In genomic region chr1:97688756-97689155, GRCm38 (mm10) we compare ENCODE assay signal across 8 mouse cellular contexts. TPM values are rescaled to one million over a fixed set of nuclear protein-coding genes. Genes with fewer than 3 reads are reported as not detected.
DNase-seq lines count a peak whose midpoint lies in the region; ATAC-seq lines count a peak whose summit lies in the region.

No protein-coding gene starts in this region.

- DNase-seq in ovary, postnatal 14 days (ENCODE audit: low spot score): peak; percentile 6
- no peak for DNase-seq in ovary, postnatal 10 days (ENCODE audit: low spot score)
- peak; percentile 20 to 45 for DNase-seq in adrenal gland, postnatal 36 days
- DNase-seq in liver, embryonic 13.5 days: peak; percentile 11
- peak; percentile 30 for DNase-seq in retina, adult 2 months (ENCODE audit: low read depth, low spot score)
- DNase-seq in Muller cell, postnatal 12 days (ENCODE audit: inconsistent ontology term): no peak

- H3K4me2 ChIP-seq in forebrain, embryonic 12.5 days: no peak overlapping the region
- H3K4me2 ChIP-seq in intestine, embryonic 16.5 days (ENCODE audit: low read depth, low read length): no peak overlapping the region
- H3K4me2 ChIP-seq in liver, embryonic 13.5 days: no peak overlapping the region

- no peaks in the 10 kb centered on the region for H3K4me1 ChIP-seq in forebrain, embryonic 12.5 days
- H3K4me1 ChIP-seq in intestine, embryonic 16.5 days (ENCODE audit: control insufficient read depth, insufficient read depth, low read length): no peaks in the 10 kb centered on the region
- H3K4me1 ChIP-seq in liver, embryonic 13.5 days (replicated peaks): no peaks in the 10 kb centered on the region

- 25% methylated on average over 3 of the region's 3 CpGs for whole genome bisulfite sequencing in forebrain, embryonic 12.5 days
- WGBS in intestine, embryonic 16.5 days: 11% methylated on average over 3 of the region's 3 CpGs
- 10% methylated on average over 3 of the region's 3 CpGs for WGBS in liver, embryonic 13.5 days (ENCODE audit: insufficient replicate concordance)

- no peaks in the 10 kb centered on the region for H3K36me3 ChIP-seq in forebrain, embryonic 12.5 days (replicated peaks)
- no peaks in the 10 kb centered on the region for H3K36me3 ChIP-seq in intestine, embryonic 16.5 days (ENCODE audit: control insufficient read depth, insufficient read depth, low read length)
- no peaks in the 10 kb centered on the region for H3K36me3 ChIP-seq in liver, embryonic 13.5 days

- no peak overlapping the region for H3K9ac ChIP-seq in forebrain, embryonic 12.5 days
- H3K9ac ChIP-seq in intestine, embryonic 16.5 days (ENCODE audit: low read depth, low read length): no peak overlapping the region
- no peak overlapping the region for H3K9ac ChIP-seq in liver, embryonic 13.5 days

- ATAC-seq in forebrain, embryonic 12.5 days (ENCODE audit: low FRiP score): peak; percentile 84; the same call in 1 of the 2 replicates
- peak; percentile 48; the same call in 1 of the 2 replicates for ATAC-seq in intestine, embryonic 16.5 days
- ATAC-seq in liver, embryonic 13.5 days (ENCODE audit: low read depth): peak; percentile 72

- H3K9me3 ChIP-seq in forebrain, embryonic 12.5 days: no peaks in the 10 kb centered on the region
- no peaks in the 10 kb centered on the region for H3K9me3 ChIP-seq in intestine, embryonic 16.5 days (ENCODE audit: control insufficient read depth, low read length)
- H3K9me3 ChIP-seq in liver, embryonic 13.5 days (replicated peaks): no peaks in the 10 kb centered on the region

- no peak overlapping the region for H3K27ac ChIP-seq in forebrain, embryonic 12.5 days
- no peak overlapping the region for H3K27ac ChIP-seq in intestine, embryonic 16.5 days (ENCODE audit: low read length)
- H3K27ac ChIP-seq in liver, embryonic 13.5 days: no peak overlapping the region

- no peak overlapping the region for H3K4me3 ChIP-seq in forebrain, embryonic 12.5 days (replicated peaks)
- no peak overlapping the region for H3K4me3 ChIP-seq in intestine, embryonic 16.5 days (ENCODE audit: low read length)
- no peak overlapping the region for H3K4me3 ChIP-seq in liver, embryonic 13.5 days (replicated peaks)

- no peaks in the 10 kb centered on the region for H3K27me3 ChIP-seq in forebrain, embryonic 12.5 days
- H3K27me3 ChIP-seq in intestine, embryonic 16.5 days (replicated peaks; ENCODE audit: control insufficient read depth, insufficient read depth, low read length): no peaks in the 10 kb centered on the region
- H3K27me3 ChIP-seq in liver, embryonic 13.5 days: no peaks in the 10 kb centered on the region

RNA-seq across cellular contexts. Expression of gene D1Ertd622e, which starts 26.9 kb away (rescaled TPM):
- 10 to 100 TPM; 14.6 to 18.0 TPM for total RNA-seq in adrenal gland, postnatal 36 days (2021)
- 44.1 and 52.2 TPM in 2 replicates for polyA plus RNA-seq in forebrain, embryonic 12.5 days (2016; fragmentation: Nextera tagmentation; extraction: Ambion mirVana)
- 17.8 and 20.5 TPM in 2 replicates for polyA plus RNA-seq in intestine, embryonic 16.5 days (2015; fragmentation: Nextera tagmentation; extraction: Ambion mirVana)
- 40.9 and 51.1 TPM in 2 replicates for polyA plus RNA-seq in liver, embryonic 13.5 days (2015; fragmentation: Nextera tagmentation; extraction: Ambion mirVana)

Comparison
In these comparisons a context has a peak if more than half of its experiments do, and no peak if none do; other contexts are left out.
1. DNase-seq: peak in ovary, postnatal 14 days (single experiment), adrenal gland, postnatal 36 days (2 of 2), liver, embryonic 13.5 days (single experiment) and retina, adult 2 months (single experiment); none in ovary, postnatal 10 days (single experiment) and Muller cell, postnatal 12 days (single experiment).
2. Peak in every context shown above with its lines, with median percentiles within 50 percentile points of each other: ATAC-seq.